Mouse (Mus musculus): ENCODE measurements at regions not wholly inside any gene's neighbourhood (a gene's known extent, or its start where the extent isn't known, plus 50 kb on each side); places are given as distances from the start of the nearest gene placed in this dataset.

DNA sequence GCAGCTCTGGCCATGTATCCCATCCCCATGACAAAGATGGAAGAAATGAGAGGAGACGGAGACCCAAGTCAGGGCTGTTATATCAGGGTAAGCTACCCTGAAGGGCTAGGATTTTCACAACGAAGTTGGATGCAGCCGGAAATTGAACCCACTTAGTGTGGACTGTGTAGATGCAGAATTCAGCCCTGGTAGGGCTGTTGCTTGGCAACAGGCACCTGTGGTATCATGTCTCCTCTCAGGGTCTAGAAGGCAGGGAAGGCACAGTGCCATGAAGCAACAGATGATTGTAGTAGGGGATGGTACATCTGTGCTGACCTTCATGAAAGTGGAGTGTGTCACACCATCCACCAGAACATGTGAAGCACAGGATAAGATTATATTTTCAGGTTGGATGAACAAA lies 51.2 kb upstream of the Zmat1 start:
- WGBS (ENCODE audit: insufficient replicate concordance) = 76% methylated on average over 3 of the region's 3 CpGs
- H3K4me1 ChIP-seq (replicated peaks; ENCODE audit: control insufficient read depth in 2 of 2, insufficient read depth in 2 of 2, low read length in 1 of 2) = no peaks in the 10 kb centered on the region
- H3K9ac ChIP-seq (replicated peaks) = no peak overlapping the region
- H3K27ac ChIP-seq = no peak overlapping the region
- no peaks in the 10 kb centered on the region for H3K9me3 ChIP-seq (ENCODE audit: control insufficient read depth, low read length)
- TF ChIP-seq EP300 (IDR thresholded peaks at IDR 0.05; ENCODE audit: low read depth) (no peak), CTCF (IDR thresholded peaks at IDR 0.05; ENCODE audit: low read depth) (no peak)
- H3K4me2 ChIP-seq (ENCODE audit: low read depth) = no peak overlapping the region
- no peaks in the 10 kb centered on the region for H3K27me3 ChIP-seq (ENCODE audit: control insufficient read depth, insufficient read depth, low read length)
- H3K4me3 ChIP-seq (ENCODE audit: insufficient read depth in 1 of 2, low read depth in 2 of 2, low read length in 2 of 2) = no peak overlapping the region
- ATAC-seq (ENCODE audit: insufficient read depth) (no peak), DNase-seq (ENCODE audit: low read depth in 3 of 3, low spot score in 3 of 3) (no peak)
- H3K36me3 ChIP-seq (replicated peaks; ENCODE audit: control insufficient read depth, insufficient read depth, low read depth) = no peaks in the 10 kb centered on the region

DNA sequence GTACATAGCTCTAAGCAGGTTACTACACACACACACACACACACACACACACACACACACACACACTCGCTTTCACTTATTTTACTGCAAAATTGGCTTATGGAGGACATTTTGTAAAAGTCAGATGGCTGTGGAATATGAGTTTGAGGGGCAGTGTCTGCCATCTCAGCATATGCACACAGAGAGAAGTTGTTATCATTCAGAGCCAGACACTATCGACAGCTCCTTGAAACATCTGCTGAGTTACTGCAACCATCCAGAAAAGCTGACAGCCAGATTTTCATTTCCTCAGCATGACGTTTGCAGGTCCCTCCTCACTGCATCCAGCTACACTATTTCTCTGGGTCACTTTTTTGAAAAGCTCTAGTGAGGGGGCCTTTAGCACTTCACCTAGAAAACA lies 49.9 kb upstream of the Zmat1 start:
- DNase-seq (ENCODE audit: low read depth in 3 of 3, low spot score in 3 of 3) (no peak), ATAC-seq (ENCODE audit: insufficient read depth) (no peak)
- Histone ChIP-seq H3K9ac (replicated peaks) (no peak overlapping the region), H3K27me3 (ENCODE audit: control insufficient read depth, insufficient read depth, low read length) (no peaks in the 10 kb centered on the region), H3K4me2 (ENCODE audit: low read depth) (no peak overlapping the region), H3K36me3 (replicated peaks; ENCODE audit: control insufficient read depth, insufficient read depth, low read depth) (no peaks in the 10 kb centered on the region), H3K9me3 (ENCODE audit: control insufficient read depth, low read length) (no peaks in the 10 kb centered on the region), H3K4me3 (ENCODE audit: insufficient read depth in 1 of 2, low read depth in 2 of 2, low read length in 2 of 2) (no peak overlapping the region), H3K4me1 (replicated peaks; ENCODE audit: control insufficient read depth in 2 of 2, insufficient read depth in 2 of 2, low read length in 1 of 2) (no peaks in the 10 kb centered on the region), H3K27ac (no peak overlapping the region)
- TF ChIP-seq CTCF (IDR thresholded peaks at IDR 0.05; ENCODE audit: low read depth) (no peak), EP300 (IDR thresholded peaks at IDR 0.05; ENCODE audit: low read depth) (no peak)
- 23% methylated on average over 3 of the region's 3 CpGs for WGBS (ENCODE audit: insufficient replicate concordance)
